Mouse (Mus musculus) 416B (cell line): ENCODE data around the gene Qrfp.
A peak's percentile ranks its signal among the peaks of the same experiment; 100 is the strongest.

Experiments
- DNase-seq: peaks from one replicate; pipeline ENCODE4 v3.0.0; 2011; ENCODE audit warnings: low read depth

Gene Qrfp

GRCm38 (mm10) chr2:31810444-31810843, at the start of gene Qrfp:
Gene Qrfp (minus strand): TSS chr2:31810580.
- peak; percentile 20 for DNase-seq

GRCm38 (mm10) chr2:31858500-31858899, 48.1 kb upstream of the Qrfp start:
- no peak for DNase-seq

- no peak for DNase-seq
Observed at GRCm38 (mm10) chr2:31857180-31857579, 46.8 kb upstream of the Qrfp start.

GRCm38 (mm10) chr2:31855991-31856390, 45.6 kb upstream of the Qrfp start:
- peak; percentile 57 for DNase-seq

GRCm38 (mm10) chr2:31850141-31850540, 39.8 kb upstream of the Qrfp start:
- DNase-seq = no peak

- peak; percentile 33 for DNase-seq
Observed at GRCm38 (mm10) chr2:31847908-31848307, 37.5 kb upstream of the Qrfp start.

- DNase-seq = no peak
Observed at GRCm38 (mm10) chr2:31846692-31847660, 36.6 kb upstream of the Qrfp start.

GRCm38 (mm10) chr2:31845896-31846691, 35.7 kb upstream of the Qrfp start, which contains the start of gene Fibcd1:
Gene Fibcd1 (minus strand): TSS chr2:31846005.
- DNase-seq = no peak

- DNase-seq = no peak
Observed at GRCm38 (mm10) chr2:31845512-31845895, 35.1 kb upstream of the Qrfp start.

- DNase-seq = no peak
Observed at GRCm38 (mm10) chr2:31844729-31845136, 34.4 kb upstream of the Qrfp start.

- no peak for DNase-seq
Observed at GRCm38 (mm10) chr2:31838868-31839267, 28.5 kb upstream of the Qrfp start.

GRCm38 (mm10) chr2:31836985-31837384, 26.6 kb upstream of the Qrfp start:
- no peak for DNase-seq

- DNase-seq = no peak
Observed at GRCm38 (mm10) chr2:31836091-31836490, 25.7 kb upstream of the Qrfp start.

- DNase-seq = no peak
Observed at GRCm38 (mm10) chr2:31828311-31828825, 18.0 kb upstream of the Qrfp start.

GRCm38 (mm10) chr2:31827877-31828276, 17.5 kb upstream of the Qrfp start:
- no peak for DNase-seq

GRCm38 (mm10) chr2:31826094-31827085, 16.0 kb upstream of the Qrfp start:
- no peak for DNase-seq

- no peak for DNase-seq
Observed at GRCm38 (mm10) chr2:31825469-31825911, 15.1 kb upstream of the Qrfp start.

GRCm38 (mm10) chr2:31823933-31824730, 13.8 kb upstream of the Qrfp start:
- DNase-seq = peak; percentile 30

GRCm38 (mm10) chr2:31822524-31823371, 12.4 kb upstream of the Qrfp start:
- no peak for DNase-seq
